ENCODE assay signal across 9 mouse cellular contexts in genomic region chr17:31418804-31419597, GRCm38 (mm10). TPM values are rescaled to one million over a fixed set of nuclear protein-coding genes. Genes with fewer than 3 reads are reported as not detected.
A peak's percentile ranks its signal among the peaks of the same experiment; 100 is the strongest.
DNase-seq lines count a peak whose midpoint lies in the region; ATAC-seq lines count a peak whose summit lies in the region.
"Had no signal": no experiment of that assay in that cellular context is flagged by ENCODE, and none has a peak within 500 bp of the region (broad histone marks: within the 10 kb centered on the region; RNA-seq: fewer than 3 reads in every experiment).

No protein-coding gene starts in this region.

- no peak overlapping the region for H3K4me3 ChIP-seq in kidney, embryonic 15.5 days (replicated peaks)
- H3K4me3 ChIP-seq in embryonic facial prominence, embryonic 15.5 days (replicated peaks), result no peak overlapping the region
- no peak overlapping the region for H3K4me3 ChIP-seq in neural tube, embryonic 15.5 days (replicated peaks)
- H3K4me3 ChIP-seq: neural tube, embryonic 12.5 days had no signal

- H3K9ac ChIP-seq in kidney, embryonic 15.5 days, result no peak overlapping the region
- H3K9ac ChIP-seq in embryonic facial prominence, embryonic 15.5 days, result no peak overlapping the region
- no peak overlapping the region for H3K9ac ChIP-seq in neural tube, embryonic 15.5 days (replicated peaks)
- H3K9ac ChIP-seq: neural tube, embryonic 12.5 days had no signal

- 0 out of 2 replicates have a peak, but pooled peaks cover 3% of the 10 kb centered on the region for H3K27me3 ChIP-seq in kidney, embryonic 15.5 days
- H3K27me3 ChIP-seq in embryonic facial prominence, embryonic 15.5 days, result no peaks in the 10 kb centered on the region
- no peaks in the 10 kb centered on the region for H3K27me3 ChIP-seq in neural tube, embryonic 15.5 days (replicated peaks)
- H3K27me3 ChIP-seq: neural tube, embryonic 12.5 days had no signal

- ATAC-seq in kidney, embryonic 15.5 days (replicated peaks; ENCODE audit: low FRiP score), result peak; percentile 63; the same call in 1 of the 2 replicates
- peak; percentile 20; the same call in 1 of the 2 replicates for ATAC-seq in embryonic facial prominence, embryonic 15.5 days (ENCODE audit: insufficient number of reproducible peaks, low FRiP score, low TSS enrichment, low read depth)
- no peak; the same call in 1 of the 2 replicates for ATAC-seq in neural tube, embryonic 15.5 days (ENCODE audit: low FRiP score)
- no peak for ATAC-seq in monocyte, adult 5-6 weeks (replicated peaks; ENCODE audit: insufficient number of reproducible peaks, low FRiP score, low TSS enrichment, poor library complexity, severe bottlenecking)

- peaks cover 29% of the 10 kb centered on the region for H3K36me3 ChIP-seq in kidney, embryonic 15.5 days
- H3K36me3 ChIP-seq in embryonic facial prominence, embryonic 15.5 days, result peaks cover 6% of the 10 kb centered on the region
- peaks cover 31% of the 10 kb centered on the region for H3K36me3 ChIP-seq in neural tube, embryonic 15.5 days

- 62% methylated on average over 17 of the region's 17 CpGs for WGBS in kidney, embryonic 15.5 days
- WGBS in embryonic facial prominence, embryonic 15.5 days, result 74% methylated on average over 17 of the region's 17 CpGs
- WGBS in neural tube, embryonic 15.5 days, result 72% methylated on average over 17 of the region's 17 CpGs

- peak overlapping the region; percentile 11; the same call in 1 of the 2 replicates for H3K4me2 ChIP-seq in kidney, embryonic 15.5 days
- no peak overlapping the region for H3K4me2 ChIP-seq in embryonic facial prominence, embryonic 15.5 days (replicated peaks)
- no peak overlapping the region for H3K4me2 ChIP-seq in neural tube, embryonic 15.5 days
- H3K4me2 ChIP-seq: neural tube, embryonic 12.5 days had no signal

- DNase-seq in kidney, postnatal 25 days, result no peak
- peak; percentile 77 for DNase-seq in cerebellum, adult 11 months
- no peak for DNase-seq in kidney, postnatal 10 days
- DNase-seq: thymus, postnatal 36 days had no signal

- peak overlapping the region; percentile 77 for H3K27ac ChIP-seq in kidney, embryonic 15.5 days
- peak overlapping the region; percentile 45; the same call in 1 of the 2 replicates for H3K27ac ChIP-seq in embryonic facial prominence, embryonic 15.5 days (replicated peaks)
- peak overlapping the region; percentile 5; the same call in 1 of the 2 replicates for H3K27ac ChIP-seq in neural tube, embryonic 15.5 days (replicated peaks)
- H3K27ac ChIP-seq: neural tube, embryonic 12.5 days had no signal

- H3K4me1 ChIP-seq in kidney, embryonic 15.5 days, result peaks cover 35% of the 10 kb centered on the region
- H3K4me1 ChIP-seq in embryonic facial prominence, embryonic 15.5 days, result no peaks in the 10 kb centered on the region
- peaks cover 25% of the 10 kb centered on the region for H3K4me1 ChIP-seq in neural tube, embryonic 15.5 days

- no peaks in the 10 kb centered on the region for H3K9me3 ChIP-seq in kidney, embryonic 15.5 days (replicated peaks)
- no peaks in the 10 kb centered on the region for H3K9me3 ChIP-seq in embryonic facial prominence, embryonic 15.5 days (replicated peaks)
- no peaks in the 10 kb centered on the region for H3K9me3 ChIP-seq in neural tube, embryonic 15.5 days (replicated peaks)
- H3K9me3 ChIP-seq: neural tube, embryonic 12.5 days had no signal

RNA-seq across cellular contexts. Expression of gene Pde9a, which starts 33.0 kb away (rescaled TPM):
- polyA plus RNA-seq in kidney, embryonic 15.5 days (2015; fragmentation: Nextera tagmentation; extraction: Ambion mirVana), result 27.6 and 34.9 TPM in 2 replicates
- 16.5 and 18.1 TPM in 2 replicates for polyA plus RNA-seq in embryonic facial prominence, embryonic 15.5 days (2015; fragmentation: Nextera tagmentation; extraction: Ambion mirVana)
- polyA plus RNA-seq in neural tube, embryonic 15.5 days (2015; fragmentation: Nextera tagmentation; extraction: Ambion mirVana), result 24.9 and 25.8 TPM in 2 replicates
- total RNA-seq in monocyte, adult 5-6 weeks (2017), result not detected in 3 replicates

Comparison
In these comparisons a context has a peak if more than half of its experiments do, and no peak if none do; other contexts are left out.
1. ATAC-seq: peak in kidney, embryonic 15.5 days (single experiment) and embryonic facial prominence, embryonic 15.5 days (single experiment); none in neural tube, embryonic 15.5 days (single experiment) and monocyte, adult 5-6 weeks (single experiment).
2. H3K27ac ChIP-seq: peak in every context shown above with its lines; median percentile 77 in kidney, embryonic 15.5 days; 45 in embryonic facial prominence, embryonic 15.5 days; 5 in neural tube, embryonic 15.5 days.